Mouse (Mus musculus): ENCODE data around the gene Entpd8.

The Entpd8 gene

GRCm38 (mm10) chr2:25098005-25098615, 18.0 kb downstream of the Entpd8 start:
- no peak for DNase-seq

DNA sequence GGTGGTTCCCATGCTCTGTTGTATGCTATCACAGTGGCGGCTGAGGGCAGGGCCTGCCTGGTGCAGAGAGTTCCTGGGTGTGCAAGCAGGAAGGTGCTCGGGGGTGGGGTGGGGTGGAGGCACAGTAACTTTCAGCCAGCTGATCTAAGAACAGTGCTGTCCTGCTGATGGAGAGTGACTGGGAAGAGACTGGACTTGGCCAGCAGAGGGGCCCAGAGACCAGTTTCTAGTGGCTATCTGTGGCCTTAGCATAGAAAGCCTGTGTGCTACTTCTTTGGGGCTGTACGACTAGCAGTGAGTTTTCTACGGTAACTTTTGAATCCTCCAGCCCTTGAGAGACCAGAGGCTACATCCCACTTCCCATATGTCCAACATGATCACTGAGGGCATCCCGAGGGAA, 18.9 kb downstream of the Entpd8 start:
- DNase-seq: no peak

DNA sequence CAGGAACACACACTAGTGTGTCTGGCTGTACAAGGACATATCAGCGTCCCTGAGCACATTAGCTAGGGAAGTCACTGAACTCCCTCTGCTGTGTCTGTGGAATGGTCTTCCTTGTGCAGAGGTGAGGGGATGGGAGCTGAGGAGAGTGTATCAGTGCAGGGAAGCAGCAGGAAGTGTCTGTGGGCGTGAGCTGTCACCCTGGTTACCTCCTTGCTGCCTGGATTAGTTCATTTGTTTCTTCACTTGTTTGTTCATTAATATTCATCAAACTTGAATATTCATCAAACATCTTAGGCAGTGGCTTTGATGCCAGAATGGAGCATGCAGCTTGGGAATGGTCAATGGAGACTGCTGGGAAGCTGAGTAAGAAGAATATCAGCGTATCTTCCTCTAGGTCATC, 19.6 kb downstream of the Entpd8 start:
- DNase-seq: no peak

DNA sequence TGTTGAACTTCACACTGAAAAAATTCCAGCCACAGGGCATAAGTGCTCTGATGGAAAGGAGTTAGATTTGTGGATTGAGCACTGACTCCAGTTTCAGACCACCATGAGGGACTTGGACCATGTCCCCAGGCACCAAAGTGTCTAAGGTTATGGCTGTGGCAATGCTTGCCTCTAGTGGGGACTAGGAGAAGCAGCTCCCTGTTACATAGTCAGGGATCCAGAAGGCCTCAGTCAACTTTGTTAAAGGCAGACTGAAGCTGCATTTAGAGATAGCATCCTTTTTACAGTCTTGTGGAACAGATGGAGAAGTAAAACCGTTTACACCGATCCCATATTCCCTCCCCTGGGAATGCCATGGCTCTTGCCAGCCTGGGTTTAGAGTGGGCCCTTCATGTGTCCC, 24.0 kb downstream of the Entpd8 start:
- no peak for DNase-seq

DNA sequence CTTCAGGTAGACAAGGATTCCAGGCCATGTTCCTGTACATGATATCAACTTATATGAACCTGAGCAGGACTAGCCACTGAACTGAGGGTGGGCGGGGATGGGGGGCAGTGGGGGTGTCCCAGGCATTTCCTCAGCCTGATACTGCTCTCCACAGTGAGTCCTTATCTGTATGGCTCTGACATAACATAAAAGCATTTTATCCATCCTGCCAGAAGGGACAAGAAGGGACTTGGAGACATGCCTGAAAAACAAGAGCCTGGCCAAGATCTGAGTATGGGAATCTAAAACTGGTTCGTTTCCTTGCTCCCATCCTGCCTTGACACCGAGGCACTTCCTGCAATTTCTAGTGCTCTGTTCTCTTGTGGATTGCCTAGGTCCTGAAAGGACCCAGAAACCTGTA, 25.9 kb downstream of the Entpd8 start:
- no peak for DNase-seq

- DNase-seq: no peak
Measured at GRCm38 (mm10) chr2:25109487-25109886, 29.4 kb downstream of the Entpd8 start.

DNA sequence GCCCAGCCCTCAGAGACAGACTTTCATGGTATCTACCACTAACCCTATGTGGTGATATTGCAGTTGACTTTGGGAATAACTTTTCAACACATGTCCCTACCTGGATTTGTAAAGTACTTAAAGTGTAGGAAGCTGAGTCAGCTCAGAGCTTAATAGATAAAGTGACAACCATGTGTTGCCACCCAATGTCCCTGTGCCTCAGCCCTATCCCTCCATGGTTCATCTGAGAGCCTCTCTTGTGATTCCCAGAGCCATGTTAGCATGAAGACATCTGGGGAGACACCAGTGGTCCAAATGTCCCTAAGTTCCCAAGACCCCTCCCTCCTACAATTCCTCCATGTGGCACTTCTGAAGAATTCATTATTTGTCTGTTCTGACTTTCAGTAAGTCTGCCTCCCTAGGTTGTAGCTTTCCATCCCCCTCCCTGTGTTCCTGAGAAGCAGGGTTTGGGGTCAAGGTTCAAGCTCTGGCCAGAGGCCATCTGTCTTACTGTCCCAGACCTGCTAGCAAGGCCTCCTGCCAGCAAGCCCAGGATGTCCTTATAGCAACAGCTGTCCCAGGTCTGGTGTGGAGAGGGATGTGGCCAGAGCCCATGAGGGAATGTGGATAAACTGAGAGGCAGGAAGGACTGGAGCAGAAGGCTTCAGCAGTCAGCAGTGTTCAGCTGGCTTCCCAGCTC, 30.5 kb downstream of the Entpd8 start:
- no peak for DNase-seq

DNA sequence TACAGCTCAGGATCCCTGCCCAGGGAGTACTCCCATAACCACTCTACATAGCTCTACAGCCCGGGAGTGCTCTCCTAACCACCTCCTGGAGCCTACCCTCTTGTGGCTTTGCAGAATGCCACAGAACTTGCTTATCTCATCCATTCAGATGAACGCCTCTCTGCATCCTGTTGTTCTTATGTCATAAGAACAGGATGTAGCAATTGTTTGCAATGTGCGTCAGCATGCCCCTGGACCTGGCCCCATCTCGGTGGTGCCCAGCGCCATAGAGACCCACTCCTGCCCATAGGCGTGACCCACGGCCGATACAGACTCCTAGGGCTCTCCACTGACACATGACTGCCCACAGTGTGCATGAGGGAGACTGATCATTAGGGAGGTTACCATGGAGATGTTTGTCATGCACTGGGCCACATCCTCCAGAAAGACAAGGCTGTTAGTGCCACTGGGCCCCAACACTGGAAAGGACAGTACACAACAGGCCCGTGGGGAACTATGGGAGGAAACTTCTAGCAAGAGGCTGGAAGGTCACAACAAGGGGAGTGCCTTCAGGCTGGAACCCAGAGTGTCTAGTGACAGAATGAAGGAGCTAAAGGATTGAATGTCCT, 31.2 kb downstream of the Entpd8 start:
- DNase-seq: peak in 1 of 2 experiments; percentile 14

GRCm38 (mm10) chr2:25114308-25114707, 34.2 kb downstream of the Entpd8 start:
- DNase-seq: no peak

DNA sequence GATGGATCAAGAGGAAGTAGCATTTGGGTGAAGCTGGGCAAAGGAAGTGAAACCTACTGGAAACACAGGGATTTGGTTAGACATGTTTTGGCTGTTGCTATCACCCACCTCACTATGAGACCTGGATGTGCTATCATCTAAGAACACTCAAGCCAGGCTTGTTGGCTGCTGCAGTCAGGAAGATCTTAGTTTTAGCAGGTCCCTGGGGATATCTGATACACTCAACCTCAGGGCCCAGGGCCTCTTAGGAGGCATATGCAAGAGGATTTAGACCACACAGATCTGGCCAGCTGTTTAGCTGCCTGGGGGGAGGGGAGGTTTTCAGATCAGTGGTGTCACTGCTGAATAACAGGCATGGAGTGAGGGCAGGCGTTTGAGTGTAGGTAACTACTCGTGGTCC, 35.3 kb downstream of the Entpd8 start:
- no peak for DNase-seq

GRCm38 (mm10) chr2:25120963-25121362, 40.9 kb downstream of the Entpd8 start:
- DNase-seq: no peak

- DNase-seq: no peak
Measured at GRCm38 (mm10) chr2:25122666-25123065, 42.6 kb downstream of the Entpd8 start.

GRCm38 (mm10) chr2:25123527-25123926, 43.4 kb downstream of the Entpd8 start:
- DNase-seq: no peak

DNA sequence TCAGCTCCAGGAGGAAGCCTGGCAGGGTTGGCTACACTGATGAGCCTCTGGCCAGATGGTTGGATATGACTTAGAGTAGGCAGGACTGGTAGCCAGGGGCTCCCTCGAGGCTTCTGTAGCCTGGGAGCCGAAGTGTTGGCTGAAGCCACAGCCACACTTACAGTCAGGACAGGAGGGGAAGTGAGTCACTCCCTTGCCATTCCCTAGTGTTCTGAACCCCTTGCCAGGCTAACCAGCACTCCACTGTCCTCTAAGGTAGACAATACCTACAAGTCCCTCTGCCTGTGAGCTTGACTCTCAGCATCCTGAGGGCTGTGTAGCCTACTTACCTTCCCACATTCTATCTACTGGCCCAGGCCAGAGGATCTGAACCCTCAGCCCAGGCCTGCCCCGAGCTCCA, 44.3 kb downstream of the Entpd8 start:
- no peak for DNase-seq

- no peak for DNase-seq
Measured at GRCm38 (mm10) chr2:25125146-25125545, 45.0 kb downstream of the Entpd8 start.

- DNase-seq: no peak
Measured at GRCm38 (mm10) chr2:25126011-25127010, 46.2 kb downstream of the Entpd8 start.

DNA sequence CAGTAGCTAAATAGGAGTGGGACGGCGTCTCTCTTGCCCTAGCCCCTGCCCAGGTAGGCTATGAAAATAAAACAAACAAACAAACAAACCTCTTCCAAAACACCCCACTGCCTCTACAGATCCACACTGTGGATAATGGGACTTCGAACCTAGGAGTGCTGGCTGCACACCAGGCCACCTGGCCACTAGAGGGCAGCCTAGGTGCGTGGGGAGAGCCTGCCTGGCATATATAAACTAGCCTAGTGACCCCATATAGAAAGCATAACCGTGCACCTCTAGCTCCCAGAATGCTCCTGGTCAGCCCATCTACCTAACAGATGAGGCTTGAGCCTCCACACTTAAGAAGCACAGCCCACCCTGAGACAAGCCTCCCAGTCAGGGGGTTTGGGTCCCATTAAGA, 47.1 kb downstream of the Entpd8 start:
- DNase-seq: peak; percentile 70 to 72

DNA sequence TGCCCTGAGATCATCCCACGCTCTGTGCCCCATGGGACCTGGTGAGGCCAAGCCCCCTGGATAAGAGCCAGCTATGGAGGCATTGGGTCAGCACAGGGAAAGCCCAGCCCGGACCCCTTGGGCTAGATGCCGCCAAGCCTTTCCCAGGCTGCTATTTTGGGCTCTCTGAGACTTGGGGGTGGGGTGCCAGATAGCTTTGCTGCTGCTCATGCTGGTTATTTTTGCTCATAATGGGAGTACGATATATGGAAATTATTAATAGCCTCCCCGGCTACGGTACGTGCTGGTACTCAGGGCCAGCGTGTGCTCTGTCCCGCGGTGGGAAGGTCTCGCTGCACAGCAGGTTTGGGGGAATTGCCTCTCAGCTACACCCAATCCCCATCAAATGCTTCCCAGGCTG, 48.0 kb downstream of the Entpd8 start:
- DNase-seq: no peak

DNA sequence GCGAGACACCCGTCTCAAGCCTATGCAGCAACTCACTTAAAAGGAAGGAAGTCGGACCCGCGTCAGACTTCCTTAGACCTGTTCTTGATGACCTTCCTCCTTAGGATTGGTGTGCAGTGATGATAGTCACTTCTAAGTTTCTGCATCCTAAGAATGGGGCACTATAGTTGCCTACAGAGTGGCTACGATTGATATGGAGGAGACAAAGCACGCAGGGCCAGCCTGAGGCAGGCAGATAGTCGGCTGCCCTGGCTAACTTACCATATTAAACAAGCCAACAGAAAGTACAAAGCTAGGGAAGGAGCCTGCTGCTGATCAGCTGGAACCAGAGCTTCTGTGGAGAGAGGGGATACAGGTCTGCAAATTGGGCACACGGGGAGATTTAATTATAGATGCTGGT, 51.5 kb downstream of the Entpd8 start:
- no peak for DNase-seq
